Mouse (Mus musculus) brain, embryonic 14.5 days (tissue): ENCODE data around the gene Svbp. TPM values are rescaled to one million over a fixed set of nuclear protein-coding genes. Genes with fewer than 3 reads are reported as not detected.
A peak's percentile ranks its signal among the peaks of the same experiment; 100 is the strongest.

Experiments
- DNase-seq: peaks from one replicate; pipeline ENCODE4 v3.0.0-alpha.2; 2011; ENCODE audit warnings: low read depth
- CTCF ChIP-seq: fragments of 200-500 bp; IDR thresholded peaks from 2 replicates; pipeline ENCODE4 v1.5.1; 2012; ENCODE audit warnings: inconsistent platforms, mild to moderate bottlenecking, moderate library complexity, borderline replicate concordance; ENCODE audit not compliant: insufficient read depth, insufficient read length; ENCODE audit errors: extremely low read depth
- POLR2A ChIP-seq: fragments of 200-500 bp; IDR thresholded peaks from 2 replicates; pipeline ENCODE4 v1.6.1; 2012; ENCODE audit warnings: mild to moderate bottlenecking, inconsistent platforms, borderline replicate concordance; ENCODE audit not compliant: poor library complexity, insufficient read depth, insufficient read length, severe bottlenecking; ENCODE audit errors: extremely low read depth
- polyA plus RNA-seq: library from polyadenylated mRNA; depleted of rRNA; stranded (reverse); fragments of >200 nt; gene quantifications from 2 replicates; pipeline ENCODE4 v1.2.3, GENCODE M21; 2012

Svbp gene
- polyA plus RNA-seq, 1 experiment: 132 TPM

GRCm38 (mm10) chr4:119173851-119174453, 21.2 kb upstream of the Svbp start, which contains the start of gene Zfp691:
Gene Zfp691 (minus strand): TSS chr4:119174195.
- peak; percentile 65; the same call in 1 of the 2 replicates for TF ChIP-seq POLR2A
- TF ChIP-seq CTCF: no peak
- peak; percentile 99 for DNase-seq

- TF ChIP-seq POLR2A: no peak
- no peak for DNase-seq
These were observed 17.4 kb upstream of the Svbp start for GRCm38 (mm10) chr4:119177702-119178101.

- DNase-seq: no peak
- TF ChIP-seq POLR2A (no peak), CTCF (no peak)
These were observed 16.8 kb upstream of the Svbp start for GRCm38 (mm10) chr4:119178331-119178730.

GRCm38 (mm10) chr4:119180133-119180707, 14.9 kb upstream of the Svbp start:
- TF ChIP-seq CTCF: no peak
- no peak for TF ChIP-seq POLR2A
- DNase-seq: no peak

GRCm38 (mm10) chr4:119181456-119181855, 13.7 kb upstream of the Svbp start:
- no peak for TF ChIP-seq CTCF
- TF ChIP-seq POLR2A: no peak
- no peak for DNase-seq

- no peak for DNase-seq
- TF ChIP-seq CTCF: no peak
- no peak for TF ChIP-seq POLR2A
These were observed 11.6 kb upstream of the Svbp start for GRCm38 (mm10) chr4:119183525-119183924.

- no peak for DNase-seq
- no peak for TF ChIP-seq POLR2A
- no peak for TF ChIP-seq CTCF
These were observed 9.3 kb upstream of the Svbp start for GRCm38 (mm10) chr4:119185771-119186170.

- no peak for DNase-seq
- TF ChIP-seq CTCF: peak; percentile 26; the same call in 1 of the 2 replicates
- no peak for TF ChIP-seq POLR2A
These were observed 6.9 kb upstream of the Svbp start for GRCm38 (mm10) chr4:119188060-119188785.

- no peak for TF ChIP-seq POLR2A
- TF ChIP-seq CTCF: no peak
- DNase-seq: no peak
These were observed 5.7 kb upstream of the Svbp start for GRCm38 (mm10) chr4:119189392-119189791.

GRCm38 (mm10) chr4:119189864-119190263, 5.2 kb upstream of the Svbp start, which contains the start of gene Ermap:
Gene Ermap (minus strand): TSS chr4:119190011.
- TF ChIP-seq POLR2A (no peak), CTCF (no peak)
- no peak for DNase-seq

- DNase-seq: no peak
- no peak for TF ChIP-seq CTCF
- TF ChIP-seq POLR2A: no peak
These were observed 4.5 kb upstream of the Svbp start for GRCm38 (mm10) chr4:119190618-119191017.

GRCm38 (mm10) chr4:119191273-119191672, 3.8 kb upstream of the Svbp start:
- no peak for DNase-seq
- no peak for TF ChIP-seq POLR2A

- TF ChIP-seq POLR2A (no peak), CTCF (no peak)
These were observed 2.3 kb upstream of the Svbp start for GRCm38 (mm10) chr4:119192757-119193156.

More at GRCm38 (mm10) chr4:119192757-119193156, 2.3 kb upstream of the Svbp start:
- DNase-seq: no peak
